ENCODE assay signal across 28 mouse cellular contexts in genomic region chr12:51368504-51368903, GRCm38 (mm10).
"Had no signal": no experiment of that assay in that cellular context is flagged by ENCODE, and none has a peak within 500 bp of the region (broad histone marks: within the 10 kb centered on the region; RNA-seq: fewer than 3 reads in every experiment).

No protein-coding gene starts in this region.

- H3K4me1 ChIP-seq: embryonic facial prominence, embryonic 10.5 days; embryonic facial prominence, embryonic 12.5 days; embryonic facial prominence, embryonic 13.5 days; embryonic facial prominence, embryonic 15.5 days; forebrain, embryonic 10.5 days; forebrain, embryonic 12.5 days; forebrain, embryonic 13.5 days; forebrain, embryonic 15.5 days had no signal

- H3K27ac ChIP-seq: embryonic facial prominence, embryonic 10.5 days; embryonic facial prominence, embryonic 12.5 days; embryonic facial prominence, embryonic 13.5 days; embryonic facial prominence, embryonic 15.5 days; forebrain, embryonic 10.5 days; forebrain, embryonic 12.5 days; forebrain, embryonic 13.5 days; forebrain, embryonic 15.5 days; gastrocnemius, adult 2 months; heart, adult 2 months had no signal

- H3K4me3 ChIP-seq: embryonic facial prominence, embryonic 10.5 days; embryonic facial prominence, embryonic 12.5 days; embryonic facial prominence, embryonic 13.5 days; embryonic facial prominence, embryonic 15.5 days; erythroblast, embryonic 14.5 days; forebrain, embryonic 10.5 days; forebrain, embryonic 12.5 days; forebrain, embryonic 13.5 days; forebrain, embryonic 15.5 days; gastrocnemius, adult 2 months; heart, adult 2 months had no signal

- ATAC-seq: forebrain, embryonic 13.5 days; forebrain, embryonic 14.5 days; forebrain, embryonic 15.5 days; forebrain, embryonic 16.5 days; forebrain, postnatal 0 days had no signal

- H3K9ac ChIP-seq: embryonic facial prominence, embryonic 12.5 days; embryonic facial prominence, embryonic 13.5 days; embryonic facial prominence, embryonic 15.5 days; forebrain, embryonic 12.5 days; forebrain, embryonic 13.5 days; forebrain, embryonic 15.5 days; forebrain, postnatal 0 days had no signal

- H3K27me3 ChIP-seq: embryonic facial prominence, embryonic 12.5 days; embryonic facial prominence, embryonic 13.5 days; embryonic facial prominence, embryonic 15.5 days; forebrain, embryonic 12.5 days; forebrain, embryonic 13.5 days; forebrain, embryonic 15.5 days had no signal

- H3K9me3 ChIP-seq: embryonic facial prominence, embryonic 10.5 days; embryonic facial prominence, embryonic 12.5 days; embryonic facial prominence, embryonic 13.5 days; embryonic facial prominence, embryonic 15.5 days; forebrain, embryonic 10.5 days; forebrain, embryonic 12.5 days; forebrain, embryonic 13.5 days; forebrain, embryonic 15.5 days had no signal

- DNase-seq: cerebellum, adult 8-10 months; cerebellum, adult 9-10 months; cerebellum, adult 9-11 months; cerebellum, postnatal 10 days; cerebellum, postnatal 14 days; cerebellum, postnatal 25 days; cerebellum, postnatal 36 days; embryo, embryonic 11 days; forebrain, postnatal 0 days; gastrocnemius, adult 2 months; gastrocnemius, postnatal 10 days; gastrocnemius, postnatal 14 days; gastrocnemius, postnatal 25 days; gastrocnemius, postnatal 36 days; heart, adult 11 months; heart, adult 18-20 months; heart, adult 2 months had no signal

- H3K4me2 ChIP-seq: embryonic facial prominence, embryonic 12.5 days; embryonic facial prominence, embryonic 13.5 days; embryonic facial prominence, embryonic 15.5 days; forebrain, embryonic 12.5 days; forebrain, embryonic 13.5 days; forebrain, embryonic 15.5 days had no signal
